Mouse (Mus musculus): ENCODE results near the gene Cracr2b. TPM values are rescaled to one million over a fixed set of nuclear protein-coding genes. Genes with fewer than 3 reads are reported as not detected.
A peak's percentile ranks its signal among the peaks of the same experiment; 100 is the strongest.

Cracr2b gene
- polyA plus RNA-seq, 1 experiment from 2014 or later, result 8.1 TPM

DNA sequence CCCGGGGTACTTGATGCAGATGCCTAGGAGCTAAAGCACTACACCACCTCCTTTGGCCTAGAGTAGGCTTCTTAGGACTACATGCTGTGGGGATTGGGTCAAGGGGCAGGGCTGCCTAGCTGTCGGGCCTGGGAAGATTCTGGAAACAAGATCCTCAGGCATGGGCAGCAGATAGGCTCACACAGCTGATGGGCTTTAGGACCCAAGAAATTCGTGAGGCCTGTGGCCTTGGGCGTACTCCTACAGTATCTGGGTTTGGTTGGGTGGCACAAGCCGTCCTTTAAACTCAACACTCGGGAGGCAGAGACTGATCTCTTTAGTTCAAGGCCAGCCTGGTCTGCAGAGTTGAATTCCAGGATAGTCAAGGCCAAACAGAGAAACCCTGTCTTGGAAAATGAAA is 11.3 kb downstream of the Cracr2b start:
- 0 out of 2 replicates have a peak, but pooled peaks cover 7% of the 10 kb centered on the region for H3K27me3 ChIP-seq (ENCODE audit: control insufficient read depth, insufficient read depth, low read length)
- DNase-seq (ENCODE audit: low spot score) (no peak), ATAC-seq (ENCODE audit: low FRiP score) (no peak)
- H3K4me1 ChIP-seq (replicated peaks; ENCODE audit: control insufficient read depth, insufficient read depth, low read length), result peaks cover 43% of the 10 kb centered on the region
- no peak overlapping the region for H3K9ac ChIP-seq
- no peak overlapping the region for H3K4me3 ChIP-seq (replicated peaks; ENCODE audit: low read length)
- 82% methylated on average over 6 of the region's 6 CpGs for WGBS
- no peak overlapping the region for H3K27ac ChIP-seq
- H3K4me2 ChIP-seq (replicated peaks), result no peak overlapping the region
- H3K36me3 ChIP-seq (replicated peaks; ENCODE audit: control insufficient read depth, insufficient read depth), result peaks cover 31% of the 10 kb centered on the region
- no peaks in the 10 kb centered on the region for H3K9me3 ChIP-seq (ENCODE audit: control insufficient read depth, low read length)

DNA sequence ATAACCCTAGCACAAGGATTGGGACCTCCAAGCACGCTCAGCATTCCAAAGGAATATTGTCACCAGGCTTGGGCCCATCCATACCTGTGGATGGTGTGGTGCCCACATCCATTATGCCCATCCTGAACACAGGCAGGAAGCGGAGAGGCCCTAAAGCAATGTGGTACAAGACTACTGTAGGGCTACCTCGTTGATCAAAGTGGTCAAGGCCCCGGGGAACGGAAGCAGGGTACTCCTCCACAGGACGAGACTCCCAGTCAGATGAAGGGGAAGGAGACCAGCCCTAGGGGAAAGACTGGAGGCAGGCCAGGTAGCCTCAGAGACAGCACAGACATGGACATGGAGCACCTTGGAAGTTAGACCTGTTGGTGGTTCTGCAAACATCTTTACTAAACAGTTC is 11.9 kb downstream of the Cracr2b start:
- no peak for ATAC-seq (ENCODE audit: low FRiP score)
- Histone ChIP-seq H3K27ac (no peak overlapping the region), H3K4me3 (replicated peaks; ENCODE audit: low read length) (no peak overlapping the region), H3K4me1 (replicated peaks; ENCODE audit: control insufficient read depth, insufficient read depth, low read length) (peaks cover 43% of the 10 kb centered on the region), H3K36me3 (replicated peaks; ENCODE audit: control insufficient read depth, insufficient read depth) (peaks cover 31% of the 10 kb centered on the region), H3K9ac (no peak overlapping the region), H3K27me3 (ENCODE audit: control insufficient read depth, insufficient read depth, low read length) (0 out of 2 replicates have a peak, but pooled peaks cover 7% of the 10 kb centered on the region), H3K4me2 (replicated peaks) (no peak overlapping the region), H3K9me3 (ENCODE audit: control insufficient read depth, low read length) (no peaks in the 10 kb centered on the region)
- 90% methylated on average over 6 of the region's 6 CpGs for WGBS
- no peak for DNase-seq (ENCODE audit: low spot score)

DNA sequence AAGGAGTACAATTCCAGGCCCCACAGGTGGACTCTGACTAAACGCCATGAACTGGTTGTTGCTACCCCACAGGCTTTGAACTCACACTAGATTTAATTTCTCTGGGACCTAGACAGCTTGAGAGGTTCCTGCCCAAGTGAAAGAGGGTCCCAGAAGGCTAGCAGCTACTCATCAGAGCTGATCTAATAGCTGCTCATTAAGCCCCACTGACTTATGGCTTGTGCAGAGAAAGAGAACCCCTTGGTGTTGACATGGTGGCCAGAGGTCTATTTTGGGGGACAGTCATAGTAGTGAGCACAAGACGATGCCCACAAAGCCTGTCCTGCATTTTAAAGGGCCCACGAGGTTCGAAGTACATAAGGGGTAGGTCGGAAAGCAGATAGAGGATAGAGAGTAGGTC is 13.3 kb downstream of the Cracr2b start:
- 0 out of 2 replicates have a peak, but pooled peaks cover 7% of the 10 kb centered on the region for H3K27me3 ChIP-seq (ENCODE audit: control insufficient read depth, insufficient read depth, low read length)
- no peak overlapping the region for H3K27ac ChIP-seq
- H3K4me3 ChIP-seq (replicated peaks; ENCODE audit: low read length), result peak overlapping the region; percentile 69
- DNase-seq (ENCODE audit: low spot score) (no peak), ATAC-seq (ENCODE audit: low FRiP score) (no peak)
- WGBS, result 12% methylated on average over 5 of the region's 5 CpGs
- peak overlapping the region; percentile 94 for H3K9ac ChIP-seq
- H3K4me1 ChIP-seq (replicated peaks; ENCODE audit: control insufficient read depth, insufficient read depth, low read length), result peaks cover 30% of the 10 kb centered on the region
- peaks cover 31% of the 10 kb centered on the region for H3K36me3 ChIP-seq (replicated peaks; ENCODE audit: control insufficient read depth, insufficient read depth)
- peak overlapping the region; percentile 63 for H3K4me2 ChIP-seq (replicated peaks)
- H3K9me3 ChIP-seq (ENCODE audit: control insufficient read depth, low read length), result no peaks in the 10 kb centered on the region

GRCm38 (mm10) chr7:141475011-141475804 is 14.3 kb downstream of the Cracr2b start, which contains the start of the genes Polr2l and Tspan4:
TSS of gene Polr2l (minus strand) at chr7:141475132.
TSS of gene Tspan4 (plus strand) at chr7:141475240.
- no peaks in the 10 kb centered on the region for H3K9me3 ChIP-seq (ENCODE audit: control insufficient read depth, low read length)
- peak; percentile 82 for DNase-seq (ENCODE audit: low spot score)
- peaks cover 20% of the 10 kb centered on the region for H3K4me1 ChIP-seq (replicated peaks; ENCODE audit: control insufficient read depth, insufficient read depth, low read length)
- peaks cover 26% of the 10 kb centered on the region for H3K36me3 ChIP-seq (replicated peaks; ENCODE audit: control insufficient read depth, insufficient read depth)
- H3K27ac ChIP-seq, result peak within 1 kb of the TSS; percentile 93
- under 1% methylated on average over 87 of the region's 87 CpGs for WGBS
- H3K4me3 ChIP-seq (replicated peaks; ENCODE audit: low read length), result peak within 1 kb of the TSS; percentile 69
- 0 out of 2 replicates have a peak, but pooled peaks cover 7% of the 10 kb centered on the region for H3K27me3 ChIP-seq (ENCODE audit: control insufficient read depth, insufficient read depth, low read length)
- peak within 1 kb of the TSS; percentile 63 for H3K4me2 ChIP-seq (replicated peaks)
- ATAC-seq (ENCODE audit: low FRiP score), result peak; percentile 82
- H3K9ac ChIP-seq, result peak within 1 kb of the TSS; percentile 94

DNA sequence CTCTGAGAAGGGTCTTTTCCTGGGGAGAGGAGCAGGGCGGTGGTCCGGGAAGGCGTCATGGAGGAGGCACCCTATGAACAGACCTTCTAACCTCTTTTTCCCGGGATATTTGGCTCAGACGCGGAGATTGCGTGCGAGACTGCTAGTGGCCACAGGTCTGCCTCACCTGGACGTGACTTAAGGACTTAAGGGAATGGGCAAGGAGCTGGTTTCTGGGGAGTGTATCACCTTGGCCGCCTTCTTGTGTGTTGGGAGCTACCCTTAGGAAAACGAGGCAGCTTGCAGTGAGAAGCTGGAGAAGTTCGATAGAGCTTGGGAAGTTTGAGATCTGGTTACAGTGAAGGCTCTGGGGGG is 14.9 kb downstream of the Cracr2b start:
- H3K4me3 ChIP-seq (replicated peaks; ENCODE audit: low read length), result peak overlapping the region; percentile 69
- DNase-seq (ENCODE audit: low spot score) (no peak), ATAC-seq (ENCODE audit: low FRiP score) (no peak)
- peak overlapping the region; percentile 47; the same call in 1 of the 2 replicates for H3K27ac ChIP-seq
- H3K4me1 ChIP-seq (replicated peaks; ENCODE audit: control insufficient read depth, insufficient read depth, low read length), result peaks cover 20% of the 10 kb centered on the region
- peak overlapping the region; percentile 63 for H3K4me2 ChIP-seq (replicated peaks)
- 2% methylated on average over 12 of the region's 12 CpGs for WGBS
- H3K27me3 ChIP-seq (ENCODE audit: control insufficient read depth, insufficient read depth, low read length), result 0 out of 2 replicates have a peak, but pooled peaks cover 7% of the 10 kb centered on the region
- peak overlapping the region; percentile 94 for H3K9ac ChIP-seq
- H3K9me3 ChIP-seq (ENCODE audit: control insufficient read depth, low read length), result no peaks in the 10 kb centered on the region
- H3K36me3 ChIP-seq (replicated peaks; ENCODE audit: control insufficient read depth, insufficient read depth), result peaks cover 20% of the 10 kb centered on the region

GRCm38 (mm10) chr7:141476226-141476980 is 15.5 kb downstream of the Cracr2b start:
- Histone ChIP-seq H3K9ac (no peak overlapping the region), H3K36me3 (replicated peaks; ENCODE audit: control insufficient read depth, insufficient read depth) (peaks cover 14% of the 10 kb centered on the region), H3K4me1 (replicated peaks; ENCODE audit: control insufficient read depth, insufficient read depth, low read length) (peaks cover 20% of the 10 kb centered on the region), H3K4me2 (replicated peaks) (peak overlapping the region; percentile 63), H3K27ac (peak overlapping the region; percentile 47; the same call in 1 of the 2 replicates), H3K9me3 (ENCODE audit: control insufficient read depth, low read length) (no peaks in the 10 kb centered on the region), H3K27me3 (ENCODE audit: control insufficient read depth, insufficient read depth, low read length) (0 out of 2 replicates have a peak, but pooled peaks cover 7% of the 10 kb centered on the region), H3K4me3 (replicated peaks; ENCODE audit: low read length) (peak overlapping the region; percentile 69)
- no peak for ATAC-seq (ENCODE audit: low FRiP score)
- DNase-seq (ENCODE audit: low spot score), result peak; percentile 31
- 8% methylated on average over 17 of the region's 17 CpGs for WGBS

- H3K36me3 ChIP-seq (replicated peaks; ENCODE audit: control insufficient read depth, insufficient read depth), result peaks cover 9% of the 10 kb centered on the region
- ATAC-seq (ENCODE audit: low FRiP score) (no peak), DNase-seq (ENCODE audit: low spot score) (no peak)
- H3K9ac ChIP-seq, result no peak overlapping the region
- no peak overlapping the region for H3K4me3 ChIP-seq (replicated peaks; ENCODE audit: low read length)
- peaks cover 20% of the 10 kb centered on the region for H3K4me1 ChIP-seq (replicated peaks; ENCODE audit: control insufficient read depth, insufficient read depth, low read length)
- 0 out of 2 replicates have a peak, but pooled peaks cover 7% of the 10 kb centered on the region for H3K27me3 ChIP-seq (ENCODE audit: control insufficient read depth, insufficient read depth, low read length)
- H3K9me3 ChIP-seq (ENCODE audit: control insufficient read depth, low read length), result no peaks in the 10 kb centered on the region
- peak overlapping the region; percentile 63 for H3K4me2 ChIP-seq (replicated peaks)
- peak overlapping the region; percentile 41; the same call in 1 of the 2 replicates for H3K27ac ChIP-seq
- WGBS, result 28% methylated on average over 7 of the region's 7 CpGs
Observed at GRCm38 (mm10) chr7:141476981-141477370, 16.1 kb downstream of the Cracr2b start.

DNA sequence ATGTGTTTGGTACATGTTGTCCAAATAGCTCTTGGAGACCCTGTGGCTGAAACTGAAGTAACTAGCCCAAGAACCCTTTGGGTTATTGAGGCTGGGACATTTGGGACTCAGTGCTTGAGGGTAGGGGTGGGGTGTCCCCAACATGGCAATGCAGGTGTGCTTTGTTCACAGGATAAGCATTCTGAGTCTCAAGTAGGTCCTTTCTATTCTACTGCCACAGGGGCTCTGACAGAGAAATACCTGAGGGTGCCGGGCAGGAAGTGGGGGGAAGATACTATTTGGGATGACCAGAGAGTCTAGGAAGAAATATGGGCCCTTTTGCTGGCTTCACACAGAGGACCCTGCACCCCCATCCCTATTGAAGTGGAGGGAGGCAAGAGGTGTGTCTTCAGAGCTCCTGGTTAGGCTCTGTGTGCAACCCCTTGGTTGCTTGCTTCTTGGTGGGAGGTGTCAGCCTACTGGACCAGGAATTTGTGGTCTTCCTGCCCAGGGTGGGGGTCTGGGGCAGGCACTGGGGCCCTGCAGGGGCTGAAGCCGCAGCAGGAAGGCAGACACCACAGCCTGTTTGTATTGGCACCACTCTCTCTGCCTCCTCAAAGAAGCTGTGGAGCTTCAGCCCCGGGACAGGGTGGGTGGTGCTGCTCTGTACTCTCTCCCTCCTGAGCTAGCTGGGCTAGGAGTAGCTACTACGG is 16.8 kb downstream of the Cracr2b start:
- Histone ChIP-seq H3K4me3 (replicated peaks; ENCODE audit: low read length) (no peak overlapping the region), H3K27me3 (ENCODE audit: control insufficient read depth, insufficient read depth, low read length) (0 out of 2 replicates have a peak, but pooled peaks cover 9% of the 10 kb centered on the region), H3K9me3 (ENCODE audit: control insufficient read depth, low read length) (no peaks in the 10 kb centered on the region), H3K9ac (no peak overlapping the region), H3K36me3 (replicated peaks; ENCODE audit: control insufficient read depth, insufficient read depth) (peaks cover 1% of the 10 kb centered on the region), H3K27ac (0 out of 2 replicates have a peak overlapping the region, but pooled peaks have one; percentile 41), H3K4me1 (replicated peaks; ENCODE audit: control insufficient read depth, insufficient read depth, low read length) (peaks cover 26% of the 10 kb centered on the region), H3K4me2 (replicated peaks) (peak overlapping the region; percentile 63)
- ATAC-seq (ENCODE audit: low FRiP score), result no peak
- DNase-seq (ENCODE audit: low spot score), result no peak
- WGBS, result 62% methylated on average over 4 of the region's 4 CpGs

All from hindbrain, embryonic 14.5 days (tissue).